Mouse (Mus musculus) spleen, postnatal 10 days (tissue): ENCODE measurements around the gene Gcsh.

Source experiments
- DNase-seq, 2 experiments: peaks; one replicate each; pipeline ENCODE4 v3.0.0; 2021 to 2022; ENCODE audit warnings: low spot score in 2 of 2

Gene Gcsh

DNA sequence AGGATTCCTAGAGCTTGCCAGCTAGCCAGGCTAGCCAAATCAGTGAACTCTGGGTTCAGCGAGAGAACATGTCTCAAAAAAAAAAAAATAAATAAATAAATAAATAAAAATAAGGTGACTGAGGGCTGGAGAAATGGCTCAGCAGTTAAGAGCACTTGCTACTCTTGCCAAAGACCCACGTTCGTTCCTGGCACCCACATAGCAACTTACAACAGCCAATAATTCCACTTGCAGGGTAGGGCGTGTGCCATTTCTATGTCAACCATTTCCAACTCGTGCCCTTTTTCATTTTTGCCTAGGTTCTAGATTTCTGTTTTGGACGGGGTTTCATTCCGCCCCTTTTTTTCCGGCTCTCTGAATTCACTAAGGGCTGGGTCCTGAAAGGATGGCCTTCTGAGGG lies 15.3 kb downstream of the Gcsh start:
- no peak for DNase-seq

DNA sequence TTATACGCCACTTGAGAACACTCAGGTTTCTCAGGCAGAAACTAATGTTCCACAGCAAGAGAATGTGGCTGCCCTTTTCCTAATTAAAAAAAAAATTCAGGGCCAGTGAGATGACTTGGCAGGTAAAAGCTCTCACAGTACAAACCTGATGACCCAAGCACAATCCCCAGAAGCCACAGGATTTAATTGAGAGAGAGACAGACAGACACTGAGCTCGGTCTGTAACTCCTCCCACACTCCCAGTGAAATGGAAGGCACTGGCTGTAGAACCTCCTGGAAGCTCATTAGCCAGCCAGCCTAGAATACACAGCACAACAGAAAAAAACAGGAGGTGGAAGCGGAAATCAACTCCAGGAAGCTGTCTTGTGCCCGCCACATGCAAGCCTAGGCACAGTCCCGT lies 17.7 kb downstream of the Gcsh start:
- no peak for DNase-seq

DNA sequence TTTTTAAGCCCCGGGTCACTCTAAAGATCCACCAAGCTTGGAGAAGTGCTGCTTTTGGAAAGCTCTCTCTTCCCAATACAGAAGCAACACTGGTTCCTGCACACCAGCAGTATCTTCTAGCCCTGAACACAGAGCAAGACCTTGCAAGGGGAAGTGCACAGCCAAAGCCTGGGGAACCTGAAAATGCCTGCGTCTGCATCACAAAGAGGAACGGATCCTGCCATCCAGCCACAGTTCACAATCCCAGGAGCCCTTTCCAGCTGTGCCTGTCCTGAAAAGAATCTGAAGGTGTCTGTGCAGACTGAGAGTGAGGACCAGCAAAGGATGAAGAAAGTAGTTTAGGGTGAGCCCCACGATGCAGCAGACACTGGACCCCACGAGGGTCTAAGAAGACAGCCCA lies 18.3 kb downstream of the Gcsh start:
- no peak for DNase-seq

DNA sequence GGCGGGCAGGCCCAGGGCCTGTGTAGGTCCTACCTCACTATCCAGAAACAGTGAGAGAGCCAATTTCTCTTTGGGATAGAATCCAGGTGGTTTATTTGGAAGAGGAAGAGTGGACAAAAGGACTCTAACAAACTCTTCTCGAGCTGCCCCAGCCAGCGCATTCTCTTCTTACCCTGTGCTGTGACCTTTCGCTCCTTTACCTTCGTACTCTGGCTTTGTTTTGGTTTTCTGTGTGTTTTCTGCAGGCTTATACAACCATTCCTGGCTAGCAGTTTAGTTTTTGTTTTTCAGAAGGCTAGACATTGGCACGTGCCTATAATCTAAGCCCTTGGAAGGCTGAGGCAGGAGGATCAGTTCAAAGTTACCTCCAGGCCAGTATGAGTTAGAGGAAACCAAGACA lies 23.8 kb downstream of the Gcsh start:
- DNase-seq = no peak

DNA sequence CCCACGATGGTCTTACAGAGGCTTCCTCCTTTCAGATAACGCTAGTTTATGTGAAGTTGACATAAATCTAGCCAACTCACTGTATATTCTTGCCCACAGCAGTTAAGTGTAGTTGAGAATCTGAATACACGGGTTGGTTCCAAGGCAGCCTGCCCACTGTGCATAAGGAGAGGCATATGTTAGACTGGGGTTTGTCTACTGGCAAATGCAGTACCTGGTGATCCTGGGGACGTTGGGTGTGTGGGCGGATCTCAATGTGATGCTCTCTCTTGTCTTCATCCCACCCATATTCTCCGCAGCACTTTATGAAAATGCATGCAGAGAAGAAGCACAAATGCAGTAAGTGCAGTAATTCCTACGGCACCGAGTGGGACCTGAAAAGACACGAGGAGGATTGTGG lies 38.9 kb downstream of the Gcsh start:
- no peak for DNase-seq

DNA sequence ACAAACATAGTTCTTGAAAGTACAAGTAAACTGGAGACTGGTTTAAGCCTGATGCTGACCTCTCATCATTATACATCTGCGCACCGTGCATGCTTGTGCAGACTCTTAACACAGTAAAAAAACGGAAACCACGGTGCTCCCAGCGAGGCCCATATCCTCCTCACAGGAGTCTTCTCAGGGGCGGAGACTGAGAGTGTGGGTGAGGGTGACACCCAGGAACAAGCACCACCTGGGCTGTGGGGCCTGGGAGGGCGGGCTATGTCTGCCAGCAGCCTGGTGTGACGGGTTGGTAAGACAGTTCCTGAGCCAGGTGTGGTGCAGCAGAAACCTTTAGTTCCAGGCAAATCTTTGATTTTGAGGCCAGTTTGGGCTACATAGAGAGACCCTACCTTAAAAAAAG lies 40.9 kb downstream of the Gcsh start:
- DNase-seq = no peak

DNA sequence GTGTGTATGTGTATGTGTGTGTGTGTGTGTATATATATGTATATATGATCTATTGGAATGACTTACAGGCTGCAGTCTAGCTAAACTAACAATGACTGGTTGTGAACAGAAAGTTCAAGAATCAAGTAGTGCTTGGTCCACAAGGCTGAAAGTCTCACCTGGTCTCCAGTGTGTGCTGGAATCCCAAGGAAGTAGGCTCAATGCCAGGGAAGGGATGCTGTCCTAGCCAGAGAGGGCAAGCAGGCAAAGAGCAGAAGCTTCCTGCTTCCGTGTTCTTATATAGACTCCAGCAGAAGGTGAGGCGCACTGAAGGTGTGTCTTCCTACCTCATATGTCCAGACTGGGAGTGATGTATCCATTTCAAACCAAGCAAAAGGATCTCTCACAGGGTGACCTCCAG lies 41.6 kb downstream of the Gcsh start:
- DNase-seq = no peak

DNA sequence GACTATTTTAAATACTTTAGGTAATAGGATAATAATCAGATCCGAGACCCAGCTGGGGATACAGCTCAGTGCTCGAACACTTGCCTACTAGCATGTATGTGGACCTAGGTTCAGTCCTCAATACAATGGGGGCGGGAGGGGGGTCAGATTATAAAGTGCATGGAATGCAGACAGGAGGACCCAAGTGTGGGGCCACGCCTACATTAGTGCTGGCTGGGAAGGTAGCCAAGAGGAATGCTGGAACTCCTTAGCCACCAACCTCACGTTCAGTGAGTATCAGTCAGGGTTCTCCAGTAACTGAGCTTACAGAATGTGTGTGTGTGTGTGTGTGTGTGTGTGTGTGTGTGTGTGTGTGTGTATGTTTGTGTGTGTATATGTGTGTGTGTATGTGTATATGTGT lies 42.0 kb downstream of the Gcsh start:
- no peak for DNase-seq

DNA sequence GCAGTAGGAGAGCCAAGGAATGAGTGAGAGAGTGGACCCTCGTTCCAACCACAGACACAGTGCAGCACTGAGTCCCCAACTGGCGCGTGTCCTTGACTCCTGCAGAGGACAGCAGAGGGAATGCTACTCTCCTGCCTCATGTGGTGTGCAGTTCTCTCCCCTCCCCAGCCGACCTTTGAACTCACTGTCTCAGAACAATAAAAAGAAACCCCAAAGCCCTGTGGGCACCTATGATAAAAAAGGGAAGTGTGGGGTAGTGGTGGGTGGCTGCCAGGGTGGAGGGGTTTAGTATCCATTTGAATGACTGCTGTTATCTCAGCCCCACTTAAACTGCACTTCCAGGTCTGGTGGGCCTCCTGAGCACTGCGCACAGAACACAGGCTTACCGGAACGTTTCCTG lies 45.7 kb downstream of the Gcsh start:
- no peak for DNase-seq

DNA sequence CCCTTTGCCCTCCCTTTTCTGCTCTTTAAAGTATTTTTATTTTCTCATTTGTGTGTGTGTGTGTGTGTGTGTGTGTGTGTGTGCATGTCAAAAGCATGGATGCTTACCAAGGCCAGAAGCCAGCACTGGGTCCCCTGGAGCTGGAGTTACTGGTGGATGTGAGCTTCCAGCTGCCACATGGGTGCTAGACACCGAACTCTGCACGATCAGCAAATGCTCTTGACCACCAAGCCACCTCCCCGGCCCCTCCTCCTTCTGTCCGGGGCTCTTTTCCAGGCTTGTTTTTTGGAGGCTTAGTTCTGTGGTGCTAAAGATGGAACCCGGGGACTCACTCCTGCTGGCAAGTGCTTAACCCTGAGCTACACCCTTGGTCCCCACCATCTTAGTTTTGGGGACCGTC lies 46.5 kb downstream of the Gcsh start:
- no peak for DNase-seq

DNA sequence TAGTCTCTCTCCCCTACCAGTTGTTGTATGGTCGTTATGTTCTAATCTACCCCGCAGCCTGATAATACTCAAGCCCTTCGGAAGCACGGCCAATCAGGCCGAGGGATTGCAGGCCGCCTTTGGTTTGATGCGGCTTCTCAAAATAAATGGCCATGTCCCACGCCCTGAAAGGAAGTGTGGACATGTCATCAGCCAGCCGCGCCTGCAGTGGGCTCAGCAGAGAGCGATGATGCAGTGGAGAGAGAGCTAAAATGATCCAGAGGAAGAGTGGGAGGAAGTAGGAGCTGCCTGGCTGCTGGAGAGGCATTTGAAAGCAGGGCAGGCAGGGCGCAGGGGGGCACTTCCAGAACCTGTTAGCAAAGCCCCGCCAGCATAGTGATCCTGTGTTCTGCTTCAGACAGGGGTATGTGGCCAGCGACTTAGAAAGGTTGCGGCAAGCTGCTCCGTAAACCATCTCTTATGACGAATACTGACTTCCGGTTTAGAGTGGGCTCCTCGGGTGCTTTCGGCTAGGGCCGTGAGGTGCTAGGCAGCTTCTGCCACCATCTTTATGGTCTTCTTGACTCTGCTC lies 47.0 kb downstream of the Gcsh start:
- DNase-seq = peak in 1 of 2 experiments; percentile 22

DNA sequence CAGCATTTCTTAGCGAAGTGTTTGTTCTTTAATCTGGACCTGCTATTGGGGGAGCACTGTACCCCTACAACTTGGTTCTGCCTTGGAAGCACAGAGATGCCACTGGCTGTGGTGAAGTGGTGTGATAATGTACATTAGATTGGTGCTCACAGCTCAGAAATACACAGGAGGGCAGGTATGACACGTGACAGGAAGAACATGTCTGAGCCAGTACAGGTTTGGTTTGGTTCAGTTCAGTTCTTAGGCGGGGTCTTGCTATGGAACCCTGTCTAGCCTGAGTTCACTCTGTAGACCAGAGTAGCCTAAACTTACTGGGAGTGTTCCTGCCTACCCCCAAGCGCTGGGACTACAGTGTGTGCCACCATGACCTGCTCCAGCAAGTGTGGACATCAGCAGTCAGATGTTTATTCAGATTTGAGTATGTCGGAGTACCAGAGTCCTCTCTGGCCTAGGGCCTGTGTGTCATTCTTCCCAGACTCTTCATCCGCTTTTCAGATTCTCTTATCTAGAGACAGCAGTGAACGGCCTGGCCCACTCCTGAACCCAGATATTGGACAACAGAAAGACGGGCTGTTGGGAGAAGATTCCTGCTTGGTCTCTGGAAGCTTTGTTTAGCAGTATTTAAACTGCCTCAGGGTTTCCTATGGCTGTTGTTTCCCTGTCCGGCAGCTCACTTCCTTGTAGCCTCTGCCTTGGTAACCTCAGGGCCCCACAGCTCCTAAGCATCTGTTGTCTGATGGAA lies 48.0 kb downstream of the Gcsh start:
- DNase-seq = no peak

DNA sequence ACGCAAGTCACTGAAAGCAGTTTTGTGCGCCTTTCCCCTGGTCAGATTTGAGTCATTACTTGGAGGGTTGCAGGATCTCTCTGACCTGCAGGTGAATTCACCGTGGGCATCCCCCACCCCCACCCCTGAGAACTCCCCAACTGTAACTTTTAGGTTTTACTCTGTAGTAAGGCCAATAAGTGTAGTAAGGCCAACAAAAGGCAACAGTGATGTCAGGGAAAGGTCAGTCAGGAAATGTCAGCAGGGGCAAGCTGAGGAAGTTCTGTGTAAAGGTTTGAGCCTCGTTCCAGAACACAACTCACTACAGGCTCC lies 49.0 kb downstream of the Gcsh start:
- DNase-seq = no peak

DNA sequence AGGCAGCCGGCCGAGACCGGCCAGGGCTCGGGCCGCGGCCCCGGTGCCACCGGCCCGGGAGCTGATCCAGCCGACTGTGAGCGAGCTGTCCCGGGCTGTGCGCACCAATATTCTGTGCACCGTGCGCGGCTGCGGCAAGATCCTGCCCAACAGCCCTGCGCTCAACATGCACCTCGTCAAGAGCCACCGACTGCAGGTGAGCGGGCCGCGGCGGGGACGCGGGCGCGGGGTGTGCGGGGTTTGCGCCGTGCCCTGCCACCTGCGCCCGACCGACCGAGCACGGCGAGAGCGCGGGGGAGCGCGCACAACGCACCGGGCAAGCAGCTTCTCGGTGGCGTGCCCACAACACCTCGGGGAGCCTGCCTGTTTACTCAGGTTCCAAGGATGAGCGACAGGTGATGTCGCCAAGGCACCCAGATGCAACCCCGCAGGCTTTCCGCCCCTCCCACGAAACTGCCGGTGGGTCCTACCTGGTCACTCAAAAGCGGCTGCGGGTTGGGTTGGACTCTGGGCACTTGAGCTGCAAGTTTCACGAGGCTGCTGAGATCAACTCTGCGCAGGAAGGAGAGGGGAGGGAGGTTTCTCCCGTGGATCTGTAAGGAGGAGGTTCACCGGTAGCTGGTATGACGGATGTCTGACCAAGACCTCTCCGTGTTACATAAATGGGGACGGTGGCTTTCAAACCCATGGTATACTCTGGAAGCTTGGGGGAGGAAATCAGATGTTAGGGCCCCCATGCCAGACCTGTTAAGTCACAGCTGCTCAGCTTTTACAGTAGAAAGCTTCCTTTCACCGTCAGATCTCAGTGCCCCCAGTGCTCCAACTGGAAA lies 49.6 kb downstream of the Gcsh start:
- peak; percentile 45 to 55 for DNase-seq

DNA sequence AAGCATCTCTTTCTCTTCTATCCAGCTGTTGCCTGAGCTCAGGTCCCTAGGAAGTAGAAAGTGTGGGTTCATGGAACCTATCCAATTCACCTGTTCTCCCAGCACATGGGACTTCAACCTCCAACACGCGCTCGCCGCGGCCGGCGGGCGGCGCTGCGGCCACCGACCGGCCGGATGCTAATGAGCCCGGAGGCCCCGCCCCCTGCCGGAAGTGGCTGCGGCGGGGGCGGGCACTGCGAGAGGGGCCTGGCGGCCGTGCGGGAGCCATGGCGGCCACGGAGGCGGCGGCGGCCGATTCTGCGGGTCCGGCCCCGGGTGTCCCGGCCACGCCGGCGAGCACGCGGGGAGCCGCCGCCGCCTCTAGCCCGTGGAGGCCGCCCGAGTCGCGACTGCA lies 50.2 kb downstream of the Gcsh start, which contains the start of gene Atmin:
Gene Atmin, plus strand, starts transcription at position 233 of the 394 bp plus-strand sequence.
- peak; percentile 79 to 93 for DNase-seq

DNA sequence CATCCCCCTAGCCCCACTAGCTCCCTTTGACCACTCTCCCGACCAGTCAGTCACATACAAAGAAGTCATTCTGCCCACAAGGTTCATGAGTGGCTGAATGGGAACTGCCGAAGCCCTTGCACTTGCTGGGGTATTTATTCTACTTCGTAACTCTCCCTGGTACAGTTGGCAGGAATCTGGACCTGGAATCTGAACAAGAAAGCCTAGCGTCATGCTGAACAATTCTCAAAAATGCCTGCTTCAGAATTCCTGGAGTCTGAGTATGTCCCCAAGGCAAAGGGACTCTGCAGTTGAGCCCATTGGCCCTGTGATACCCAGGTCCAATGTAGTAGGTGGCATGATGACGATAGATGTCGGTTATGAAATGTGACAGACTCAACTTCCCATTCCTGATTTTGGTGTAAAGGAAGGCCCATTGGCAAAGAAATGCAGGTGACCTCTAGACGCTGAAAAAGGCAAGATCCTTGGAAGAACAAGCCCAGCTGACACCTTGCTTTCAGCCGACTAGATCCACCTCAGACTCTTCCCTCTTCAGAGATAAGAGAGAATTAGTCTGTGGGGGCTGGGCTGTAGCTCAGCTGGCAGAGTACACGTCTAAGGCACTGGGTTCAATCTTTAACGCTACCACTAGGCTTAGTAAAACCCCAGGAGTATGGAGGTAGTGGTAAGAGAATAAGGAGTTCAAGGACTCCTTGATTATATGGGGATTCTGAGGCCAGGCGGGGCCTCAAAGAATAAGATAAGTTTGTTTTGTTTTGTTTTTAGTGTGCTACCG lies 50.9 kb downstream of the Gcsh start:
- no peak for DNase-seq

DNA sequence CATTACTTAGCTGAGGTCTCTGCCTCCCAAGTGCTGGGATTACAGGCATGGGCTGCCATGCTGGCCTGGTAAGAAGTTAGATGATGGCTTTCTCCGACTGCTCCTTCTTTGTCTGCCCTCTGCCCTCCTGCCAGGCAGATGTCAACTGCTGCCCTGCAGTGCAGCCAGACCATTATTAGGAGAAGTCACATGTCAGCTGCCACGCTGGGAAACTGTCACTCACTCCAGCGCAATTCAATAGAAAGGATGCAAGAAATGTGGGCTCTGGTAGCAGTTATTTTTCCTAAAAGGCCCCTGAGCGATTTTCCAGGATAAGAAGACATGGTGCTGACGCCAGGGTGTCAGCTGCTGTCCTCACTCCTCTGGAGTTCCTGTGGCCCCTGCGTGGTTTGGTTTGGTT lies 57.8 kb downstream of the Gcsh start:
- DNase-seq = no peak

DNA sequence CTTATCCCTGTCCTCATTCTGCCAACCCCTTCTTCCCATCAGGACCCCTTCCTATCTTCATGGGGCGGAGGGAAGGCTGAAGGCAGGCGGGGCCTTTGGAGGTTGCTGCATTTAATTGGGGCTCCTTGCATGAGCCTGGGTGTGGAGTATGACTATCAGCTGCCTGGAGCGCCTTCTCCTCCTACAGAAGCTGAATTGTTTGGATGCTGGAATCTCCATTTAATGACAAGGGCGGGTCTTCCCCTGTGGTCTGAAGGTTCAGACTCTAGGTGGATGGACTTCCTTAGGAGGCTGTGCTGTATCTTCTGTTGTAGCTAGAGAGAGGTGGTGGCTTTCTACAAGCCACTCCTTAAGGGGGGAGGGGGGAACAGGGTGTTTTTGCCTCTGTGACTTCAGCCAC lies 58.4 kb downstream of the Gcsh start:
- DNase-seq = no peak
